Mouse (Mus musculus) thymus, adult 18-20 months (tissue): ENCODE data around the gene Lcmt1.

Source experiments
- DNase-seq, 2 experiments: peaks; one replicate each; pipeline ENCODE4 v3.0.0; 2022; ENCODE audit warnings: mixed read lengths in 2 of 2

Lcmt1 gene

DNA sequence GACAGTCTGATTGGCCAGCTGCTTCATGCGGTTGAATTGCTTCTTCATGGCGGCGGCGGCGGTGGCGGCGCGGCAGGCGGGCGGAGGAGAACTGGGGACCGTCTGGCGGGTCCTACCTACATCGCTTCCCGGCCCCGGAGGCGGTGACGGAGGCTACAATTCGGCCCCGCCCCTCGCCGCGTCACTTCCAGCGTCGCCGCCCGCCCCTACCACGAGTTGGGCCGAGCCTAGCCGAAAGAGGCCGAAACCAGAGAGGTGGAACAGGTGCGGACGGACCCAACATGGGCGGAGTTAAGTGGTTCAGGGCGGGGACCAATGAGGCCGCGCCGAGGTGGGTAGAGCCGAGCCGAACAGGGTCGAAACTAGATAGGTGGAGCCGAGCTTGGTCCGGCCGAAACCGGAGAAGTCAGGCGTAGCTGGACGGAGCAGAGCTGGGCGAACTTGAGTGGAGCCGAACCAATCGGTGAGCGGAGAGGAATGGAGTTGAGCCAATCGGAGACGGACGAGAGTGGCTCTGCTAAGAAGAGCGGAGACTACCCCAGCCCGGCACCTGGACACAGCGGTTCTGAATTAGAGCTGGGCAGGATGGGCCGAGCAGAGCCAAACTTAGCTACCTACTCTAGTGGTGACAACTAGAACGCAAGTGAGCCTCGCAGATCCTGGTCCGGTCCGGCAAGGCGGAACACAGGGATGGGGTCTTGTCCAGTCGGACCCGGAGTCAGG, at the start of gene Lcmt1, which contains the start of gene Arhgap17:
Lcmt1 (plus strand) TSS at position 26 of the 723 bp plus-strand sequence.
Arhgap17 (minus strand) TSS at position 157 of the 723 bp plus-strand sequence.
- peak; percentile 93 to 94 for DNase-seq

DNA sequence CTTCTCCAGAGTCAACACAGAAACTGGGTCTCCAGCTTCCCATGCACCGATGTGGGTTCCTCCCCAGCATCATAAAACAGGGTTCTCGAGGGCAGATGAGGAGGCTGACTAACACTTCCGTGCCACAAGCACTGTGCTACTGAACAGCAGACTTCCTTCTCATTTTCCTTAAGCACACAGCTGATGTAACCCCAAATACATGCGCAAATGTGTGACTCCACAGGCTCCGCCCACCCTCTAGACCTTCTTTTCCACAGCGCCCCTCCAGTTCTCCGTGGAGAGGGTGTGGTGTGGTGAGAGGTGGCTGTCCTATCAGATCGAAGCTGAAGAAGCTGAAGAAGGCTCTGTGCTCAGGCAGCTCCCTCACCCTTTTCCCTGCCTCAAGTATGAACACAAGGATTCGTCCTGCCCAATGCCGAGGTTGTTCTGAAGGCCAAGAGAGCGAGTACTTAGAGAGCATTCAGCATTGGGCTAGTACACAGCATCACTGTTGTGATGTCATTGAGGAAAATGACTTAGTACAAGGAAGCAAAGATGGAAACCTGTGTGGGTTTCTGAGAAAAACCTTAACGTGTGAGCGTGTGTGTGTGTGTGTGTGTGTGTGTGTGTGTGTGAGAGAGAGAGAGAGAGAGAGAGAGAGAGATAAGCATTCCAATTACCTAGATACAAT, 47.0 kb upstream of the Lcmt1 start:
- DNase-seq, result peak; percentile 5 to 27

DNA sequence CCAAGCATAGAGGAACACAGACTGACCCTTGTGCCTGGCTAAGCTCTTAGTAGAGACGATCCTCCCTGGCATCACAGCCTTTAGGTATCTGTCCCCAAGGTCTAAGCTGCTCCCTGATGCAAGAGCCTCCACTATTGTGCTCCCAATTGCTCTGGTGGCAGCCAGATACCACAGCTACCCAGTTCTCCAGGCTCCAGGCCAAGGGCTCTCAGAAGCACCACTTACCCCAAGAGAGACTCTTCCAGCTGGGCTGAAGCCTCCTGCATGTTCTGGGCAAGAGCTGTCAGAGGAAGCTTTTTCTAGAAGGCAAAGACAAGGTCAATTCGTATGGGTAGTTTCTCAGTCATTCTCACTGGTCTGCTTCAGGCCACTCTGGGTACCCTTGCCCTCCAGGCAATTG, 46.2 kb upstream of the Lcmt1 start:
- DNase-seq, result no peak

DNA sequence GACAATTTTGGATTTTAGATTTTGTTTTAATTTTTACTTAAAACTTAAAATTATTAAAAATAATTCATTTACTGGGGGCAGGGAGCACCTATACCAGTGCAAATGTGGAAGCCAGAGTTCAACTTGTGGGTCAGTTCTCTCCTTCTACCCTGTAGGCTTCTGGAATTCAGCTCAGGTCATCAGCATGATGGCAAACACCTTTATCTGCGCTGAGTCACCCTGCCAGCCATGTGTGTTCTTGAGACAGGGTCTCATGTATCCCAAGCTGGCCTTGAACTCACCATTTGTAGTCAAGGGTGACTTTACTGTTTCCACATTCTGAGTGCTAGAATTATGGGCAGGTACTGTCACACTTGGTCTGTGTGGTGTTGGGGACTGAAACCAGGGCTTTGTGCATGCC, 45.5 kb upstream of the Lcmt1 start:
- no peak for DNase-seq

DNA sequence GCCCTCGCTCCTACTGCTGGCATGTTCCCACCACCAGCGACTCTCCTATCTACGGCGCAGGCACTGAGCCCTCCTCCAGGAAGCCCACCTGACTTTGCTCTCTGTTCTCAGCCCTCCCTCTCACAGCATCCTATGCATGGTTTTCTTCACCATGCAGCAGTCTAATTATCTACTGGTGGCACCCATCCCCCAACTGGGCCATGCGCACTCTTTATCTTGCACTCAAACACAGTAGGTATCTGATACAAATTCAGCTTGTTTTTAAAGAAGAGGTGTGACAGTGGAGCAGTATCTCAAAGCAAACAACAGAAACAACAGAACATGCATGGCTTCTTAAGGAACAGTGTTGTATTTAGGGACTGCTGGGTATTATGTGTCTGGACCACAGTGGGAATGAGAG, 43.5 kb upstream of the Lcmt1 start:
- no peak for DNase-seq

DNA sequence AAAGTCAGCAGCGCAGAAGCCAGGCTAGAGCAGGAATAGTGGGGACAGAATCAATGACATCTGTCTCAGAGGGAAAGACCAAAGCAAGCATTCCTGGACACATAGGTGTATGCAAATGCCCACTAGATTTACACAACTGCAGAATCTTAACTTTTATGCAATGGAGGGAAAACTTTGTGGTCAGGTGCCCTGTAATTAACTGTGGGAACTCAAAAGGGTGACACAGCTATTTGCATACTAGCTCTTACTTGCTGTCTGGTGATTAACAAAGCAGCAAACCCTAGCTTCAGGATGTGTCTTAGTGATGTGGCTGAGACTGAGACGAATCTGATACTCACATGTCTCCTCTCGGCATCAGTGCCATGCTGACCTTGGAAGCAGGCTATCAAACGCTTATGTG, 42.7 kb upstream of the Lcmt1 start:
- no peak for DNase-seq

DNA sequence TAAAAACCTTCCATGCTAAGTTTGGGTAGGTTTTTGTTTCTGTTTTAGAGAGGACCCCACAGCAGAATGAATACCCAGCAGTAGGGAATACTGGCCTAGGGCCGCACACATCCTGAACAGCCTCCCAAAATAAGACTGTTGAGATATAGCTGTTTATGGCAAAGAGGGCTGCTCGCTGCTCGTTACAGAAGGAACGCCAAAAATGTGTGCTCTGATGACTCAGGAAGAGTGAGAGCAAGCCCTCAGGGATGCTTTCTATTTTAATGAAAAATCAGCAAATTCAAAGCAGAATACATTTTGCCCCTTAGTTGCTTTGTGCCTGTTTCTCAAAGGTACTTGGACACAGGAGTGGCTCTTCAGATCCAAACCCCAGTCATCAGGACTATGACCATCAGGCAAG, 41.7 kb upstream of the Lcmt1 start:
- DNase-seq, result no peak

DNA sequence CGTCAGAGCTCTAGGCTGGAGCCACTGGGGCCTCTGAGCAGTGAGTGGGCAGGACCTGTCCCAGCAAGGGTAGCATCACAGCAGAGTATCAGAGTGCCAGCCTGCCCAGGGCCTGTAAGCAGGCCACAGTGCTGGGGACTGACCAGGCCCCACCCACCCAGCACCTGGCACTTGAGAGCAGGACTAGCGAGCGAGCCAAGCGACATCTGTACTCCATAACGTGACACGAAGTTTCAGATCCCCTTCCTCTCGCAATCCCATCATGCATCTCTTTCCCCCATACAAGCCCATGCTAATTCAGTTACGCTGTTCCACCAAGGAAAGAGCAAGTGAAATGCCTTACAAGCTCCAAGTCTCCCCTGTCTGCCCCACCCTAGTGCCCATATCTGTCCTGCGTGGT, 39.1 kb upstream of the Lcmt1 start:
- no peak for DNase-seq

DNA sequence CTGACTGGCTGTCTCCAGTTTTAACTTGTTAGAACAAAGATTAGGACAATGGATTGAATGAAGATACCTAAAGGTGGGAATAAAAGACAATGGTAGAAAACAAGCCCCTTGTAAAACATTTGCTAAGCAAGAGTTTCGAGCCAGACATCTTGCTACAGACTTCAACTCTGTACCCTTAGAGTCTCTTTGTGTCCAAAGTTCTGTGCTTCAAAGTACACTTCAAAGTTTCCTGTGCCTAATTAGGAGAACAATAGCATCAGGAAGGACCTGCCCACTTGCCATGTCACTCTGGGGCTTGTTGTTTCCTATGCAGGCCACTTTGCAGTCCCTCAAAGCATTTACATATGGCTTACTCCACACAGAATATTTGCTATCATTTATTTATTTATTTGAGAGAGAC, 33.3 kb upstream of the Lcmt1 start:
- no peak for DNase-seq

DNA sequence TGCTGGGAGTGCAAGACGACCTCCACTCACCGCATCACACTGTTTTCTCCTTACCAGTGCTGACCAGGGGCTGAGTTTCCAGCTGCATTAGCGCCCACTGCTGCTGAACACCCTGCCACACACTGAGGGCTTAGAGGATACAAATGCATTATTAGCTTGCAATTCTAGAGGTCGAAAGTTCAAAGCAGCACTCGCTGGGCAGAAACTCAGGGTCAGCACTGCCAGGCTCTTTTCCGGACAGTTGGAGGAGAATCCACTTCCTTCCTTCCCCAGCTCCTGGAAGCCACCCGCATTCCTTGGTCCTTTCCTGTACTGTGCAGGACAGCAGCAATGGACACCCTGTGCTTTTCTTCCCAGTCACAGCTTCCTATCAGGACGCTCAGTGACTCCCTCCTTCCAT, 31.2 kb upstream of the Lcmt1 start:
- DNase-seq, result no peak

DNA sequence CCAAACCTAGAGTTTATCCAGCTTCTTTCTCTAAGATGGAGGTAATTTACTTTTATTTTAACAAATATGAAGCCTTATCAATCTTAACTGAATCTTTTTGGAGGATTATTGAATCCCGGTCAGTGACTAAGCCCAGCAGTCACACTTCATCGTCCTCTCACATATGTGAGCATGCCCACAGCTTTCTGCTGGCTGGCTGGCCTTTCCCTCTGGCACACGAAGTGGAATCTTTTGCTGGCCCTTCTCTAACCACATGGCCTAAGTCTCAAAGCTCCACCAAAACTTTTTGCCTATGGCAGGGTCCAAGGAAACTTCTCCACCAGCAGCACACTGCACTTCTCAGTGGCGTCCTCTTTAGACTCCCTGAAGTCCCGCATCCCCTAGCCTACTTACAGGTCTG, 27.7 kb upstream of the Lcmt1 start:
- no peak for DNase-seq

DNA sequence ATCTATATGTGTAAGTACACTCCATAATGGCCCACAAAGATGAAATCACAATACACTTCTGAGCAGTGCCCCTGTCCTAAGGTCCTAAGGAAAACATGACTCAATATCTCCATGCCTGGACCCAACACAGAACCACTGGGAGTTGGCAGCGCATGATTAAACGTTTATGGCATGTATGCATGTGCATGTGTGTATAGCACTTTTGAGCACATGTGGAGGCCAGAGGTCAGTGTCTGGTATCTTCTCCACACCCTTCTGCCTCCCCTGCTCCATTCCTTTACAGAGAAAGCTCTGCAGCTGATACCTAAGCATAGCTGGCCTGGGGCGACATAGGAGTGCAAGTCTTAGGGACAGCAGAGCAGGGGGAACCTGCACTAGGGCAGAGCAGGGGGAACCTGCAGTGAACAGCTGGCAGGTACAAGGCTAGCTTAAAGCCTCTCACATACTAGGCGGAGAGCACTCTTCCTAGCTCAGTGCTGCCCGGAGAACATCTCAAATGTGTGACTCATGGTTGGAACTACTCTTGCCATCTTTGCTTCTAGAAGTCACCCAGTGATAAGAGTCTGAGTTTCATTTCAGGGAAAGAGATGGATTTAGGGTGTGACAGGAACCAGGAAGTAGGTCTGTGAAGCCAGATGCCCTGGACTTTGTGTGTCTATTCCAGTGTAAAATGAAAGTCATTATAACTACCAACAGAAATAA, 25.4 kb upstream of the Lcmt1 start:
- DNase-seq, result no peak

DNA sequence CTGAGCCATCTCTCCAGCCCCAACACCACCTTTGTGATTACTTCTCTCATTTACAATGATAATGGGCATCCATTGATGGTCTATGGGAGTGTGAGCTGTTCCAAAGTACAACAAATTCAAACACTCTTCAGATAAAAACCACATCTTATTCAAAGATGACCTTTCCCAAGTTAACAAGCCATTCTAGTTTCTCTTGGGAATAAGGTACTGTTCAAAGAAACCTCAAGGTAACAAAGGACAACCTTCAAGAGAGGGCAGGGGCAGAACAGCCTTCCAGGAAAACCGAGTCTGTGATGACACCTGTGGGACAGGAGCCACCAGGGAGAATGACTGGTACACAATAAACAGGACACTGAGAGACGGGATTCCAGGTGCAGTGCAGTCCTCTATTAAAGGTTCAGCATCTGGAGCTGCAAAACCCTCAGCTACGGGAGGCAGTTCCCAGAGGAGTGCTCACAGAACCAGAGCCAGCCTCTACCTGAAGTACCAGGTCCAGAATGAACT, 24.5 kb upstream of the Lcmt1 start:
- no peak for DNase-seq

DNA sequence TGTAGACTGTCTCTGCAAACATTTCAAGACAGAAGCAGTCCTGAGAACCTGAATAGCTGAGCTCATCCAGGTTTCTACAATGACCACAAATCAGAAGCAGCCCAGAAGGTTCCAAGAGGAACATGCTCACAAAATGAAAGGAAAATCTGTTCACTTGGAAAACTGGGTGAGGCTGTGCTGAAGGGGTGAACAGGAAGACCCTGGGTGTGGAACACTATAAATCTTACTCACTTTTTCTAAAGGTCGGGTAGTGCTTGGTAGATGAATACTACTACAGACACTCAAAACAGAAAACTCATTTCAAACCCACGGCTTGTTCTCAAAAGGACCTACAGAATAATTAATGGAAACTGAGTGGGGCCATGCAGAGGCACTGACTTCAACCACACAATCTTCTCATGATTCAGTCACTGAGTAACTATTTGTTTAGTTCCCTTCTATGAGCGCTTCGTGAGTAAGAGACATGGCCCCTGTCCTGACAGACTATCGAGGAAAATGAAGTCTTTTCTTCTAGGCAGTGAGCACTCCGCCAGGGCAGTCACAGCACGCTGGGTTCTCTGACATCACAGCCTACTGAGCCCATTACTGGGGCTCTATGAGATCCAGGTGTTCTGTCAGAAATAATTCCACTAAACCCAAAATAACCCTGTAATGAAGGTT, 22.8 kb upstream of the Lcmt1 start:
- DNase-seq, result no peak

DNA sequence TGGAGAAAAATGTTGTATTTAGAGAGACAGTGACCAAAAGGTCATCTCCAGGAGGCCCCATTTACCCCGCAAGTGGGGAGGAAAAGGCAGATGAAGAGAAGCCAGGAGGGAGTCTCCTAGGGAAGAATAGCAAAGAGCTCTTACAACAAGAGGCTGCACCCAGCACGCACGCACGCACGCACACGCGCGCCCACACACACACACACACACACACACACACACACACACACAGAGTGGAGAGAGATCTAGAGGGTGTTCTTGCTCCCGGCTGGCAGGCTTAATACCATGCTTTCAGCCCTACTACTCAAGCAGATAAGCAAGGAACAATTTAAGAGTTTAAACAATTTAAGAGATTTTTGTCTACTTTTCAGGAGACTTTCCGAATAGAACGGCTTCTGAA, 19.8 kb upstream of the Lcmt1 start:
- DNase-seq, result no peak

DNA sequence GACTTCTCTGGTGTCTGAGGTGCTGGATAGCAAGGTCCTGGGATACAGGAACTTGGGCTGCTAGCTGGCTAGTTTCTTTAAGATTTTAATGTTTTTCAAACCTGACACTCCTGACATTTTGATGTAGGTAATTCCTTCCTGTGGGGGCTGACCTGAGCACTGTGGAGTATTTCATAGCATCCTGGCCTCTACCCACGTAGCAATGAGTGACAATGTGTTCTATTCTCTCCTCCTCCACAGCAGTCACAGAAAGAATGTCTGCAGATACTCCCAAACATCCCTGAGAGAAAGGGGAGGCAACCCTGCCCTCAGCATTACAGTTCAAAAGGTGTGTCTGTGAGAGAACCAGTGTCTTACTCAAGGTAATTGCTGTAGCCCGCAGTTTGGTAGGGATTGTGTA, 19.3 kb upstream of the Lcmt1 start:
- DNase-seq, result no peak

DNA sequence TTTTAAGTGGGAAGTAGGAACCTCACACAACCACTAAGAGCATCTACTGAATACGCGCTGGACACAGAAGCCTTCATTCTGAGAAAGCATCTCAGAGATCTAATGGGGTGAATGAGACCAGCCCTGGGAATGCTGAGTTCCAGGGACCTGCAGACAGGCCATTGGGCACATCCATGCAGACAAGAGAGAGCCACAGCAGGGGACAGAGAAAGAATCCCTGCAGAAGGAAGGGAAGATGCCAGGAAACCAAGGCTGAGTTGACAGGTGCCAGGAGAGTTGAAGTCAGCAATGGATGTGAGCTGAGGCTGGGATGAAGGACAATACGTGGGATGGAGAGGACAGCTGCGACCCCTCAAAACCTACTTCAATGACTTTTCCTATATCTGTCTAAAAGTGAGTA, 16.5 kb upstream of the Lcmt1 start:
- DNase-seq, result no peak

DNA sequence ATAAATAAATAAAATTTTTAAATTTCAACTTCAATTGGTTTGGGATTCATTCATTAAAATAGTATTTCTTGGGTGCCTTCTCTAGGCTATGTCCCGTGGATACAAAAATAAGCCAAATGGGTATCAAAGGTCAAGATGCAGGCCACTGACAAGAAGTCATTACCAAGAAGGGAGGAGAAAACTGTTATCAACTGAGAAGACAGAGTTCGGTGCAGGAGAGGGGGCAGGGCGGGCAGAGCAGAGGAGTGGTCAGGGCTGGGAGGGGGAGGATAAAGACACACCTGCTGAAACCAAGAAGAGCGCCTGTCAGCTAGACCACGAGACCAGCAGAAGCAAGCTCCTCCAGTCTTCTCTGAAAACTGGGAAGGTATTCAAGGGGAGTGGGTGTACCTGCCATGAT, 15.7 kb upstream of the Lcmt1 start:
- DNase-seq, result no peak

DNA sequence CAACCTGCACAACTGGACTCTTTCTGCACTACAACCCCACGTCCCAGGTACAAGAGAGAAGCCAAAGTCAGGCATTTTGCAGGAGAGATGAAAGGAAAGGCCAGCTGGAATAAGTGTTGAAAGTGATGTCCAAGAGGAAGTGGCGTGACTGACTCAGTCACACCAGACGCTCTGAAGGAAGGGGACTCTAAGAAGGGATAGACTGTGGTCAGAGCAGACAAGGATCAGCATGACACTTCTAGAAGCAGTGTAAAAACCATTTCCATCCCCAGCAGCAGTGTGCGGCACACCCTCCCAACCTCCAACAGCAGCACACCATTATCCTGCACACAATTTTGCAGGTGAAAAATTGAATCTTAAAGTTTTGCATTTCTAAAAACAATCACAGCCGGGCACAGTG, 15.2 kb upstream of the Lcmt1 start:
- DNase-seq, result no peak

DNA sequence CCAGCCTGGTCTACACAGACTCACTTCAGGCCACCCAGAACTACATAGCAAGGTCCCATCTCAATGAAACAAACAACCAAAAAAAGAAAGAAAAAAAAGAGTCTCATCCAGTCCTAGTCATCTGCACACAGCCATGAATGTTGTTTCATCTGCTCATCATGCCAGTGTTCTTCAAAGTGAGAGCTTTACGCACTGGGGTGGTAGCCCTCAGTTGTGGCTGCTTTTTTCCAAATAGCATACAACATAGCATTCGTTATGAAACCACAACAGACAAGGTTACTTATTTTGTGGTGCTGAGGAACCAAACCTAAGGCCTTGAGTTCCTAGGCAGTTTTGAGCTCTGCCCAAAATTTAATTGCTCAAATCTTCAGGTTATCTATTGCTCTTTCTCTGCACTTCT, 14.7 kb upstream of the Lcmt1 start:
- no peak for DNase-seq

DNA sequence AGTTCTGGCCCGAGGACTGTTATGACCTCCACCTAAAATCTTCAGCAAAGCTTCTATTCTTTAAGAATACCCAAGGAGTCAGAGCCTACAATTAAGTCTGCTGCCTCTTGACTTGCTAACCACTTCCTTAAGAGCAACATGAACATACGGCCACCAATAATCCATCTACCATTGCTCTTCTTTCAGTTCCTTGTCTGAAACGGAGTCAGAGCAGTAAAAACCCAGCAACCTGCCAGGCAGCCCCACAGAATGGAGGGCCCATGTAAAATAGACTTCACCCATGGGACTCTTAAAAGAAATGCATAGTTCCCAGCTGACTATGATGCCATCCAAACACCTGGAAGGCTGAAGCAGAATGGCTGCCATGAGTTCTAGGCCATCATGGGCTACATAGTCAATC, 13.4 kb upstream of the Lcmt1 start:
- DNase-seq, result no peak

DNA sequence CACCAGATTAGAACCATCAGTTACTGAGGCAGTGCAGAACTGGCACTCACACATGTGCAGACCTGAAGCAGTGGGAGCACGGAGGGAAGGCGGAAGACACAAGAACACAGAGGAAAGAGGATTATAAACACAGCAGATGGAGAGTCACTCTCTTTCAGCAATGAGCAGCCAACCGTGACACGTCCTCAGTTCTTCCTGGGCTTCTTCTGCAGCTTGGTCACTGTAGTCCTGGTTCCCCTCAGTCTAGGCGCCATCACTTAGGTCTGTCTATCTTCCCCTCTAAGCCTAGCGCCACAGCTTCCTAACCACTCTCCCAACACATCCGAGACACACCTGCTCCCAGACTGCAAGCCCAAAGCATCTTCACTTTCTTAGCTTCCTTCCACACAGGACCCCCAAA, 10.5 kb upstream of the Lcmt1 start:
- no peak for DNase-seq

DNA sequence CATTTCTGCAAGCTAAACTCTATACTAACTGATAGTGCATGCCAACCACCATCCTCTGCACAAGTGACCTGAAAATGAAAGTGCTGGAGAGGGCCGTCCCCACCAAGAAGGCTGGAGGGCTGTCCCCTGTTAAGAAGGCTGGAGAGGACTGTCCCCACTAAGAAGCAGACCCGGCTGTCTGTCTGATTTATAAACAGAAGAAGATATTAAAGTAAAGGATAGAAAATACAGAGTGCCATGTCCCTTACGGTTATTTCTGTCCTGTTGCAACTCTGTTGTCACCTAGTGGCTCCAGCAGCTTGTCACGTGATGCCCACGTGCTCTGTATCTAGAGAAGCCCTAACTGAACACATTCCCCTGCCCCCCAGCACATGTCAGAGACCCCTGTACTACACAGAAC, 9.4 kb upstream of the Lcmt1 start:
- no peak for DNase-seq
